Mouse (Mus musculus) cerebellum, adult 11-12 months (tissue): Measurements from ENCODE around the gene Ahcyl2.
"Not testable (repeated sequence)": the region's sequence is repeated elsewhere in the genome, so short reads cannot be mapped to it uniquely, and the experiment has no call there.

ENCODE experiments used
- DNase-seq: peaks from one replicate; pipeline ENCODE4 v3.0.0; 2022

Gene Ahcyl2

DNA sequence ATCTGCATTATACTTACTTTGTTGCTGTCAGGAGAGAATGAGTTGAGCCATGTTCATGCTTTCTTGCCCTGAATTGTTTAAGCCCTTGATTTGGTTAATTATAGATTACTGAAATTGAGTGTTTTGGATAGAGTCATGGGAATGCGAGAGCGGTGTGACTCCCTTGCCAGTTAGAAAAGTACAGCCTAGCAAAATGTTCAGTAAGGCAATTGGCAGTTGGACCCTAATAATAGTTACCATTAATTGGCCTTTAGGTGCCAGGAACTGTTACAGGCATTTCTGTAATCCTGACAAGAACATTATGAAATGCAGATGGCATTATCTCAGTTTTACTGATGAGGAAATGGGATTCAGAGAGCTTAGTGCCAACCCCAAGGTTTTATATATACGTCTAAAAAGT is 4.4 kb downstream of the Ahcyl2 start:
- no peak for DNase-seq

DNA sequence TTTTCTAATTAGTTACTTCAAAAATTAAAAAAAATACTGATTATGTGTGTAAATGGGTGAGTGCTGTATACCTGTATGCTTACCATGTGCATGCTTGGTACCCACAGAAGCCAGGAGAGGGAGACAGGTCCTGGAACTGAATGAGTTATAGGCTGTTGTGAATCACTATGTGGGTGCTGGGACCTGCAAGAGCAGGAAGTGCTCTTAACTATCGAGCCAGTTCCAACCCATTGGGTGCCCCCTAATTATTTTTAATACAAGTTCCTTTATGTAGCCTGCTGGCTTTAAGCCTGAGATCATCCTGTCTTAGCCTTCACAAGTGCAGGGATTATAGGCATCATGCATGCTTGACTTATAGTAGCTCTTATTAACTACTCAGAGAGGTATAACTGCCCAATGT is 6.3 kb downstream of the Ahcyl2 start:
- no peak for DNase-seq

DNA sequence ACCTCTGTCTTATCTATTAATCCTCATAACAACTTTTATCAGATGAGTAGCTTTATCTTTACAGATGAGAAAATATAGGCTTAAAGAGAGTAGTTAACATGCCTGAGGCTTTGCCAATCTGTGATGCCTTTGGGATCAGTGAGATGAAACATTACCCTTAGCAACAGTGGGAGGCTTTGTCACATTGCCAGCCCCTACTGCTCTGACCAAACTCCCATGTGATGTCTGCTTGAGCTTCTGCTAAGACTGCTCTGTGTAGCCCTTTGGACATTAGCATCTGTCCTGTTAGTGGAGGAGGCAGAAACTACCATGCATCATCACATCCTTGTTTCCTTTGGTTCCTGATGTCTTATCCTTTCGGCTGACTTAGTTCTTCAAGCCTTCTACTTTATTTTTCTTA is 7.8 kb downstream of the Ahcyl2 start:
- no peak for DNase-seq

DNA sequence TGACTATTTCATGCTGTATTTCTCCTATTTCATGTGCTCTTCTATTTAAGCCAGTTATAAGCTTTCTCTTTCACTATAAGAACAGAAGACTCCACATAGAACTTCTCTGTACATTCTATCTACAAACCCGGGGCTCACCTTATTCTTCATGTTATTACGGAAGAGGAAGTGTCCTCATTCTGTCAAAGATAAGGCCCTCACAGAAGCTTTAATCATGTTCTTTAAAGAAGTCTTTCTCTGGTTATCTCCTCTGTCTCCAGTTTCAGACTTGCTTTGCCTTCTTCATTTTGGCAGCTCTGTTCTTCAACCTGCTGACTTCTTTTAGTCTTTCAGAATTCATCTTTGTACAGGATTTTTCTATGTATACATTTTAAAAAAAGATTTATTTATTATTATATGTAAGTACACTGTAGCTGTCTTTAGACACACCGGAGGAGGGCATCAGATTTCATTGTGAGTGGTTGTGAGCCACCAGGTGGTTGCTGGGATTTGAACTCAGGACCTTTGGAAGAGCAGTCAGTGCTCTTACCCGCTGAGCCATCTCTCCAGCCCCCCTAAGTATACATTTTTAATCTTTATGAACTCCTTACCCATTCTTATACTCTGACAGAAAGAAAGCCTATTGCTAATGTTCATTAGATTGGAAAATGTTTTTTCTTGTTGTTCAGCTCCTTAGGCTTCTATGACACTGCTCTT is 8.9 kb downstream of the Ahcyl2 start:
- DNase-seq, result no peak

DNA sequence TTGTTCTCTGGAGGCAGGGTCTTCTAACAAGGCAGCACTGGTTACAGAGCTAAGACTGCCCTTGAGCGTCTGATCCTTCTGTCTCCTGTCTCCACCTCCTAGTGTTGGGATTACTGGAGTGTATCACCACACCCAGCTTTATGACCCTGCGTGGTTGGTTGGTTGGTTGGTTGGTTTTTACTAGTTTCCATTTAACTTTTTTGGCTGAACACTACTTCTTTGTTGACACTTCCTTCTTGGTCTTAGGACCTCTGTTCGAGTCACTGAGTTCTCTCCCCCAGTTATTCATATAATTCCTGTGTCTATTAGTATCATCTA is 9.4 kb downstream of the Ahcyl2 start:
- DNase-seq, result no peak

DNA sequence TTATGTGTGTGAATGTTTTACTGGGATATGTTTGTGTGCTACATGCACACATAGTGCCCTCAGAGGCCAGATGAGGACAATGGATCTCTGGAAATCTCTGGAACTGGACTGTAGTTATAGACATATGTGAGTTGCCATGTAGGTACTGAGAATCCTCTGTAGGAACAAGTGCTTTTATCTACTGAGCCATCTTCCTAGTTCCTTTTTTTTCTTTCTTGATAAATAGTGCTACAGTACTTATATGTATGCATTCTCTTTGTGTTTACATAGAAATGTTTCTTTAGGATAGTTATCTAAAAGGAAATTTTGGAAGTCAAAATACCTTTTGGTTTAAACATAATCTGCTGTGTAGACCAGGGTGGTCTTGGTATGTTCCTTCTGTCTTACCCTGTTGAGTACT is 12.3 kb downstream of the Ahcyl2 start:
- DNase-seq, result no peak

DNA sequence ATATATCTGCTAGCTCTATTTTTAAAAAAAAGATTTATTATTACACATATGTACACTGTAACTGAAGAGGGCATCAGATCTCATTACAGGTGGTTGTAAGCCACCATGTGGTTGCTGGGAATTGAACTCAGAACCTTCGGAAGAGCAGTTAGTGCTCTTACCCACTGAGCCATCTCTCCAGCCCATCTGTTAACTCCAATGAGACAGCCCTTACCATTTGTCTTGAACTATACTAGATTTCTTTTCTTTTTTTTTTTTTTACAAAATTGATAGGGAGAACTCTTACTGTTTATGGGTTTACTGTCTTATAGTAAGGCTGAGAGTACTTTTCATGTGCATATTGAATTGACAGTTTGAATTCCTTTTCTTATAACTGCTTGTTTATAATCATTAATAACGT is 12.8 kb downstream of the Ahcyl2 start:
- DNase-seq, result no peak

DNA sequence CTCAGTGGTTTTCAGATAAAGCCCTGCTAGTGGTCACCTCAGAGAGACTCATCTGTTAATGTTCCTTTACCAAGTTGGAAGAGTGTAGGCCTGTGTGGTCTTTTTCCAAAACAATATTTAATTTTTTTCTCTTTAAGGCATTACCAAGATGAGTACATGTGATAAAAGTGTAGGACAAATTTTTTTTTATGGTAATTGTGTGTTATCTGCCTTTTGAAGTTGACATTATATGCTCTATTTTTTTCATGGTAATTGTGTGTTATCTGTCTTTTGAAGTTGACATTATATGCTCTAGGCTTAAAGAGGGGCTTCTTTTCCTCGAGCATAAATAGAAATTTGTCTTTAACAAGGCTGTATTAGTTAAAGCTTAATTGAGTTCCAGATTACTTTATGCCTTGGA is 14.4 kb downstream of the Ahcyl2 start:
- DNase-seq, result no peak

DNA sequence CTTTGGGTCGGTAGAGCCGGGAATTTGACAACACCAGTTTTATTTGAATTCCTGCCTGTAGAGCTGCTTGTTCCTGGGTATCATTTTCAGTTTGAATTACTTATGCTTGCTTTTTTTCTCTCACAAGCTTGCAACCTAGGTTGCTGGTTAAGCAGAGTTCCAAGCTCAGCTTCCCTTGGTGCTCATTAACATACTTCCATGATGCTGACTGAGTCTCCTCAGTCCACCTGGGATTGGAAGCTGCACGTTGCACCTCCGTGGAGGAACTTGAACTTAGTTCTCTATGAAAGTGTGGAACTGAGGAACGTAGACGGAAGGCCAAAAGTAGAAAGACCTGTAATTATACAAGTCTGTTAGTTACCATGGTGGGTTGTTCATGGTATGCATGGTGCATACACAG is 16.1 kb downstream of the Ahcyl2 start:
- no peak for DNase-seq

DNA sequence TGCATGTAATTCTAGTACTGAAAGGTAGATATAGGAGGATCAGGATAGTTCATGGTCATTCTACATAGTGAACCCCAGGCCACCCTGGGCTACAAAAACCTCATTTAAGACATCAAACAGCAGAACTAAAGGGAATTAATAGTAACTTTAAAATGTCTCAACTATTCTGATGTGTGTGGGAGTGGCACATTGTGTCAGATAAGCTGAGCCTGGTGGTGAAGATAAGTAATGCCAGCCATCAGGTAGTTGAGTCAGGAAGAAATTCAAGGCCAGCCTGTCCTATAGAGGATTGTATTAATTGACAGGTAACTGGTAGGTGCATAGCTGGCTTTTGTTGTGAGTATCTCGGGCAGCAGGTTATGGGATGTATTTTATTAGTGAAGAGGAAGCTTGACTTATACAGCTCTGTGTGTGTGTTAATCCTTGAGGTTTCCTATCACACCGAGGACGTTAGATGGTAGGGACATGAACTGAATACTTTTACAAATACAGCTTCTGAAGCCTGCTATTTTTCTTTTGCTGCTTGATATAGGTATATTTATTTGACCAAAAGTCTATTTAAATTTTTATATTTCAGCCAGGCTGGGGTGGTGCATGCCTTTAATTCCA is 16.7 kb downstream of the Ahcyl2 start:
- DNase-seq, result no peak

DNA sequence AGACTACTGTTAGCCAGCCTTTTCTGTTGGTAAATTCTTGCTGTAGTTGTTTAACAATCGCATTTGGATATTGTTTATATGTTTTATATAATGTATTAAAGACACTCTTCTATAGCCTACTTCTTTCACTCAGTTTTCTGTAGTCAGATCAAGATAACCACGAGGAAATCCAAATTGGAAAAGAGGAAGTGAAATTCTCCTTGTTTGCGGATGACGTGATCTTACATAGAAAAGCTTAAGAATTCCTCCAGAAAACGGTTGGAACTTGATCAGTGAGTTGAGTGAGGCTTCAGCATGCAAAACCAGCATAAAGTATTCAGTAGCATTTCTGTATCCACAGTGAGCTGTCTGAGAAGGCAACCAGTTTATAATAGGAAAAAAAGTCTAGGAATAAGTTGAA is 17.9 kb downstream of the Ahcyl2 start:
- no peak for DNase-seq

DNA sequence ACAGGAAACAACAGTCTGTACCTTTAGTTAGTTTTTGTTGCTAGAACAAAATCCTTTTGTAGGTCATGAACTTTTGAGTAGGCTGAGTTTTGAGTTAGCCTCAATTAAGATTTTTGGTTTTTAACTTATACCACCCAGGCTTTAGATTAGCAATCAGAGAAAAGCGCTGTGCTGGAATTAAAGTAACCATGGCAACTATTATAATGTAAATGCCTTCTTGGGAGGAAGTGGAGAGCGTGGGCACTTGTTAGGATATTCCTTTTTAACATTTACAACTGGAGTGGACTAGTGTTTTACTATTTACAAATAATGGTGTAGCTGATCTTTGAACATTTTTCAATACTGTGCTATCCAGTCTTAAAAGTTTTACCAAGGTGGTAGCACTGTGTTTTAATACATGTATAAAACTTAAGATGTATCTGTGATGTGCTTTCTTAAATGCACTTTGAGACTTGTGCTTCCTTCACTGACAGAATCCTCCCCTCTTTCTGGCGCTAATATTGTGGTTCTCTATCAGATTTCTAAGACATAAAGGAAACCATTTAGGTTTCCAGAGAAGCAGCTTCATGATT is 21.1 kb downstream of the Ahcyl2 start:
- DNase-seq, result no peak

DNA sequence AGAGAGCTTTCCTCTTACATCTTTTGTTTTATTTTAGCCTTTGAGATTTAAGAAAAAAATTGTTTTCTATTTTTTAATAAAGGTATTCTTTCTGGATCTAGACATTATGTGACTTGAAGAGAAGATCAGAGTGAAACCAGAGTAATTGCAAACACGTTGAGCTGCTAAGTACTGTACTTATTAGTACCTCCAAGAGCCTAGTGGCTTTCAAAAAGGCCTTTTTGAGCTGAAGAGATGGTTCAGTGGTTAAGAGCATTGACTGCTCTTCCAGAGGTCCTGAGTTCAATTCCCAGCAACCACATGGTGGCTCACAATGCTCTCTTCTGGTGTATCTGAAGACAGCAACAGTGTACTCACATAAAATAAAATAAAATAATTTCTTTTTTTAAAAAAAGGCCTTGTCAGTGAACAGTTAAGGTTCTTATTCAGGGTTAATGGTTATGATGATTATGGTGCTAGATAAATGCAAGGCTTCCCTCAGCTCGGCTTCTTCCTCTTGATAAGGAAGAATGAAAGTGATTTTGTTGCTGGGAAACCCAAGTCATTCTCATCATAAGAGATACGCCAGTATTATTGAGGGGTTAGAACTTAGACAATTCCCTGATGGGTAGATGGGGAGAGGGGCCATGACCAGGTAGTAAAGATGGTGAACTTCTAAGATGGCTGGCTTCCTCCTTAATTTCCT is 22.3 kb downstream of the Ahcyl2 start:
- no peak for DNase-seq

DNA sequence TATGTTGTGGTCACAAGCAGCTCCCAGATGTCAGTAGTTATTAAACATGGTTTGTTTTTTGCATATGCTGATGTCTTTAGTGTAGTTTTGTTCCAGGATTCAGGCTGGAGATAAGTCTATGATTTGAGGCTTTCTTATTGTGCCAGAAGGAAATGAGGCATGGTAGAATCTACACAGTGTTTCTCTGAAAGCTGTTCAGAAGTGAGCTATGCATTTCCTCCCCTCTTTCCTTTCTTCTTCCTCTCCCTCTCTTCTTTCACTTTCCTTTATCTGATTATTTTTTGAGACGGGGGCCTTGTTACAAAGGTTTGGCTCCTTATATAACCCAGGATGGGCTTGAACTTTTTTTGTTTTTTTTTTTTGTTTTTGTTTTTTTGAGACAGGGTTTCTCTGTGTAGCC is 25.7 kb downstream of the Ahcyl2 start:
- DNase-seq, result no peak

DNA sequence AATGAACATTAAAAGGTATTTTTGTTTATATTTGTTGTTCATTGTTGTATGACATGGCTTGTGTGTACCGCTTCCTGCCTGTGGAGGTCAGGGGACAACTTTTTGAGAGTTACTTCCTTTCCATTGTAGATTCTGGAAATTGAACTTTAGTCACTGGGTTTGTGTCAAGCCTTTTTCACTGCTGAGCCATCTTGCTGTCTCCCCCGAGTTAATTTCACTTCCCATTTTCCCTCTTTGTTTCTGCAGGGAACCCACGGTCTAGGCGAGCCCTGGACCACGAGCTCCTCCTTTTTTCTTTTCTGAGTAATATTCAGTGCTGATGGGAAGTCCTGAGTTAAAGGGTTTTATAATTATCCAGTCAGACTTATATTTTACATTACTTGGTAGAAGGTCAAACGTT is 26.8 kb downstream of the Ahcyl2 start:
- no peak for DNase-seq

DNA sequence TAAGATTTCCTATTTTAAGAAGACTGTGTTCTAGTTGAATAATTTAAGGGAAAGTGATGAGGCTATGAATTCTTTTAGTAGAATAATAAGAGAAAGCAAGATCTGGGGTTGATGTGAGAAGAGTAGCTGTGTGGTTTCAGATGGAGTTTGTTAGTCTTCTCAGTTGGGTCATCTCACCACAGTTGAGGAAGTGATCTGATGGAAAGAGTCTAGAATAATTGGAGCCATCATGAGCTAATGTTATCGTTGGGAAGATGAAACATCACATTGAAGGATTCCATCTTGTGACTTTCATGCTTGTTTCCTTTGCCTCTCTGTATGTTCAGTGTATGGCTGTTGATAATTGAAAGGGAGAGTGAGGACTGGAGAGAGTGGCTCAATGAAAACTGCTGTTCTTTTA is 35.2 kb downstream of the Ahcyl2 start:
- DNase-seq, result no peak

DNA sequence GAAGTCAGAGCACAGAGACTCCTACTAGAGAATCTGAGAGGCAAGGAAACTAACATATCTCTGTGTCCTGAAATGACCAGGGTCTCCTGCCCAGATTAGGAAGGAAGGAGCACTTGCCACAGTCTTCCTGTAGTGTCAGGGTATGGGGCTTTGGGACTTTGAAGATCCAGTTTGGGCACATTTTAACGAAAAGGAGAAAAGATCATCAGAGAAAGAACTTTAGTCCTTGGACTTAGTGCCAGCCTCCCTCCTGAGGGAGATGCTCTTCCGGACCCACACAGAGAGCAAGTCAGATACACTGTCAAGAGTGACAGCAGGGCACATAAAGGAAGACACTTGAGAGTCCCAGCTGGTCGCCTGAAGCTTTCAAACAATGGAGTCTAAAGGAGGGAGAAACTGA is 36.2 kb downstream of the Ahcyl2 start:
- DNase-seq, result no peak

DNA sequence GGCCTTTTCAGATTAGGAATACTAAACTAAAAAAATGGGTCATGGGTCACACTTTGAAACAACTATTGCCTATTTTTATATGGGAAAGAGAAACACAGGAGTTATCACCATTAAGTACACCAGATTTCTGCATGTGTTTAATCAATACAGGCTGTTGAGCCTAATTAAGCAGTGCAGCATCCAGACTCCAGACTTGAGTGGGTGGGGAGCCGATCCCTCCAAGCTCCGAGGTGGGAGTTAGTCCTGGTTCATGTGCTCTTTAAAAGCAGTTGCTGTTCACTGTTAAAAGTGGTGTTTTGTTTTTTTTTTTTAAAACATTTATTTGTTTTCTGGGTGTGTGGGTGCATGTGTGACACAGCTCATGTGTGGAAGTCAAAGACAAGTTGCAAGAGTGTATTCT is 37.6 kb downstream of the Ahcyl2 start:
- DNase-seq, result no peak

DNA sequence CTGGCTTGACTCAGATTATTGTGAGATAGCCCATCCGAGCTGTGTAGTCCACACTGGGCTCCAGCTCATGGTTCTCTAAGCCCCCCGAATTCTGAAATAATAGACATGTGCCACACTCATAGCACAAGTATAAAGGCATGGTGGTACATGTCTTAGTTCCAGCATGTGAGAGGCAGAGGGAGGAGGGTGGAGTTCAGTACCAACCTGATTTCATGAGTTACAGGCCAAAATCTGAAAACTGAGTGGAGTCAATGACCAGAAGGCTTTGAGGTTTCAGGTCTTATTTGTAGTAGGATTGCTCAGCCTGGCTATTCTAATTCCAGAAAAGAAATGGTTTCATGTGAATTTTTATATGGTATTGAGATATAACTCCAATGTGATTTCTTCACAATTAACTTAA is 44.3 kb downstream of the Ahcyl2 start:
- DNase-seq, result no peak

DNA sequence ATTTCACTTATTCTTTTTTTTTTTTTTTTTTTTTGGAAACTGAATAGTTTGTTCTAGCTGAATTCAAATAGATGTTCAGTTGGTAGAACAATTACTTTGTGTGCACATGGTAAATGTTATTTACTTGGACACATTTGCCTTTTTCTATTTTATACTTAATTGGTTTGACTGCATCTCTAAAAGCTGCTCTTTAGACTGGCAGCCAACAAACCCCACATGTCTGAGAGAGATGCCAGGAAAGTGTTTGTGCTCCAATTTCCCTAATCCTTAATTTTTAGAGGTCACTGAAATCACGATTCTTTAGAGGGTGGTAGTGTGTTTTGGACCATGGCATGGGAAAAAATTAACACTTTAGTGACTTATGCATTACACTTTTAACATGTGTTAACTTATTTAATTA is 44.8 kb downstream of the Ahcyl2 start:
- no peak for DNase-seq

DNA sequence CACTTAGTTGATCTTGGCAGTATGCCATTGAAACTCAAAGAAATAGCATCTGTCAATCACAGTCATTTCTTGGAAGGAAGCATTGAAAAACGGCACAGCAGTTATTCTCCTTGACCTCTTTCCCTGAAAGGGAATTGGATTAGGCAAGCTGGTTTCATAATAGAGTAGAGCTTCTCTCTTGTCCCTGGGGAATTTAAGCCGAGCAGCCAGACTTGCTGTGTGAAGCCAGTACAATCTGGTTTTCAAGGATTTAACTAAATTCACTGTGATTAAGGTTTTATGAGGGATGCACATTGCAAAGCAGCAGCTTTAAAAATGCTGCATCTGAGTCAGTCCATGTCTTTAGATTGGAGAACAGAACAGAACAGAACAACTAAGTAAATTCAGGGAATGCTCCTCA is 46.8 kb downstream of the Ahcyl2 start:
- peak; percentile 21 for DNase-seq

DNA sequence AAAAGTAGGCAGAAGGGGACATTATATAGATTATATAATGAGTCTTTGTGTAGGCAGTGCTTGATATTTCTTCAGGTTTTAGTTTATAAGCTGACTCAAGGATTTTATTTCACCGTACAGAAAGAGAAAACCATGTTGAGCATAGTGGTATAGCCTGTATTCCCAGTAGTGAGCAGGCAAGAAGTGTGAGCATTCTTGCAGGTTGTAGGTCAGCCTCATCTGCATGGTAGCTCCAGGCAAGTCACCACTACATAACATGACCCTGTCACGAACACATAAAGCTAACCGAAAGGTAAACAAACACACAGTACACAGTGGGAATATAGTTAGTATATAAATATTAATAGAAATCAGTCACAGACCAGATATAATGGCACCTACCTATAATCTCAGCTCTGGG is 47.2 kb downstream of the Ahcyl2 start:
- DNase-seq, result no peak

DNA sequence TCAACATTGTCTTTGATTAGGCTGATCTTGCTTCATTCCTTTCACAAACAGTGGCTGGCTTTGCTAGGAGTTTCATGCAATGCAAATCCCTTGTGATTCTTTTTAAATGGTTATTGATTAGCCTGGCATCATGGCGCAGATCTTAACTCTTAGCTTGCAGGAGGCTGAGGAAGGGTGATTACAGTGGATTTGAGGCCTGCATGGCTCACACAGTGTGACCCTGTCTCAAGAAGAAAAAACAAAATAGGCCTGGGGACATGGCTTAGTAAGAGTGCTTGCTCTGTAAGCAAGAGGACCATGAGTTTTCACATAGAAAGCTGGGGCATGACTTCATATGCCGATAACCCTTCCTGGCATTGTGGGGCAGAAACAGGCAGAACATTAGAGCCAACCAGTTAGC is 47.8 kb downstream of the Ahcyl2 start:
- DNase-seq, result no peak

DNA sequence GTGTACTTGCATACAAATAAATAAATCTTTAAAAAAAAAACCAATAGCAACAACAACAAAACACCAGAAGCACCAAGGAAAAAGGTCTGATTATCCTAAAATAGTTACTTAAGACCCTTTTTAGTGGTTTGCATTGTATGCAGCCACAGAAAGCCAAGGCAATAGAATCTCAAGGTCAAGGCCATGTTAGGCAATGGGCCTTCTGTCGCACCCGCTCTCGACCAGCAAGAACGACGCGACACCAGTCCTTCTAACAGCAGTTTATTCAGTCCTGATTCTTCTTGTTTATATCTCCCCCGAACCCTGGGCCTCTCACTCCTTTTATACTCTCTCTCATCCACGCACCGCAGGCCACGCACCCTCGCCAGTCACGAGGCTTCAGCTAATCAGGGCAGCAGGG is 48.6 kb downstream of the Ahcyl2 start:
- not testable (repeated sequence) for DNase-seq

DNA sequence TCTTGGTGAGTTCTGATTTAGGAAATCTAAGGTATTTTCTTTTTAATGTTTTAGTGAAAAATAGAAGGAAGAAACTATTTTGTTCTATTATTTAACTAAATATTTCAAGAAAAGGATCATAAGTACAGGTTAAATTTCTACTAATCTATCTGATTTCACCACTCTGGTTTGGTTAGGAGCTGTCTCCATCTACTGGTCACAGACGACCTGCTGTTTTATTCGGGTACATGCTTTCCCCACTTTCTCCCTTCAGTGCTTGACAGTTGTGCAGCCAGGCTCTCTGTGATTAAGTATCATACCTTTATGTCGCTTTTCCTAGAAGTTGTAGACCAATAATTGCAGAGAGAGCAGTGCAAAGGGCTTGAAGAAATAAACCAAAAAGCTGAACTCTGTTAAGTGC is 51.5 kb downstream of the Ahcyl2 start:
- DNase-seq, result no peak
